Mouse (Mus musculus) right cerebral cortex, postnatal 36 days (tissue): ENCODE measurements around the gene Anln.
"Not testable (repeated sequence)": the region's sequence is repeated elsewhere in the genome, so short reads cannot be mapped to it uniquely, and the experiment has no call there.

Experiments used
- DNase-seq, 2 experiments: peaks; one replicate each; pipeline ENCODE4 v3.0.0; 2022; ENCODE audit warnings: low spot score in 2 of 2, mixed read lengths in 1 of 2

Anln gene

GRCm38 (mm10) chr9:22389021-22389476 is at the start of gene Anln:
Gene Anln, minus strand, starts transcription at chr9:22389188.
- peak; percentile 62 to 77 for DNase-seq

GRCm38 (mm10) chr9:22434101-22434500 is 45.1 kb upstream of the Anln start:
- no peak for DNase-seq

- DNase-seq = no peak
Observed at GRCm38 (mm10) chr9:22433221-22433620, 44.2 kb upstream of the Anln start.

GRCm38 (mm10) chr9:22430315-22430840 is 41.4 kb upstream of the Anln start:
- no peak for DNase-seq

GRCm38 (mm10) chr9:22429533-22430241 is 40.7 kb upstream of the Anln start:
- no peak for DNase-seq

- no peak for DNase-seq
Observed at GRCm38 (mm10) chr9:22428666-22429410, 39.9 kb upstream of the Anln start.

- DNase-seq = no peak
Observed at GRCm38 (mm10) chr9:22428028-22428665, 39.2 kb upstream of the Anln start.

- no peak for DNase-seq
Observed at GRCm38 (mm10) chr9:22424719-22425118, 35.7 kb upstream of the Anln start.

- DNase-seq = no peak
Observed at GRCm38 (mm10) chr9:22424196-22424595, 35.2 kb upstream of the Anln start.

GRCm38 (mm10) chr9:22423507-22423906 is 34.5 kb upstream of the Anln start:
- no peak for DNase-seq

- DNase-seq = no peak
Observed at GRCm38 (mm10) chr9:22422559-22422958, 33.6 kb upstream of the Anln start.

GRCm38 (mm10) chr9:22420491-22420890 is 31.5 kb upstream of the Anln start:
- no peak for DNase-seq

- no peak for DNase-seq
Observed at GRCm38 (mm10) chr9:22419877-22420276, 30.9 kb upstream of the Anln start.

- no peak for DNase-seq
Observed at GRCm38 (mm10) chr9:22417547-22417946, 28.6 kb upstream of the Anln start.

GRCm38 (mm10) chr9:22416187-22416586 is 27.2 kb upstream of the Anln start:
- DNase-seq = no peak

GRCm38 (mm10) chr9:22411002-22411857 is 22.2 kb upstream of the Anln start, which contains the start of gene 9530077C05Rik:
Gene 9530077C05Rik, plus strand, starts transcription at chr9:22411513.
- peak; percentile 98 to 99 for DNase-seq

GRCm38 (mm10) chr9:22409501-22409900 is 20.5 kb upstream of the Anln start:
- no peak for DNase-seq

GRCm38 (mm10) chr9:22408344-22408743 is 19.4 kb upstream of the Anln start:
- not testable (repeated sequence) for DNase-seq

- DNase-seq = not testable (repeated sequence)
Observed at GRCm38 (mm10) chr9:22407633-22408032, 18.6 kb upstream of the Anln start.

- no peak for DNase-seq
Observed at GRCm38 (mm10) chr9:22405414-22405813, 16.4 kb upstream of the Anln start.

- DNase-seq = not testable (repeated sequence)
Observed at GRCm38 (mm10) chr9:22403501-22403900, 14.5 kb upstream of the Anln start.
